Mouse (Mus musculus) CD4-positive, CD25-positive, alpha-beta regulatory T cell, adult 2 months (primary cell): Measurements from ENCODE around the gene Wnt6.

Source experiments
- DNase-seq: peaks from one replicate; pipeline ENCODE4 v3.0.0-alpha.2; 2012; ENCODE audit warnings: low read depth, low spot score

Wnt6 gene

DNA sequence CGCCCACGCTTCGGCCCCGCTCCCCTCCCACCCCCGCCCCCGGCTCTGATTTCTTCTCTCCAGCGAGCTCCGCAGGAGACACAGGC, at the start of gene Wnt6:
Gene Wnt6 (plus strand): TSS at position 48 of the 86 bp plus-strand sequence.
- DNase-seq, result no peak

DNA sequence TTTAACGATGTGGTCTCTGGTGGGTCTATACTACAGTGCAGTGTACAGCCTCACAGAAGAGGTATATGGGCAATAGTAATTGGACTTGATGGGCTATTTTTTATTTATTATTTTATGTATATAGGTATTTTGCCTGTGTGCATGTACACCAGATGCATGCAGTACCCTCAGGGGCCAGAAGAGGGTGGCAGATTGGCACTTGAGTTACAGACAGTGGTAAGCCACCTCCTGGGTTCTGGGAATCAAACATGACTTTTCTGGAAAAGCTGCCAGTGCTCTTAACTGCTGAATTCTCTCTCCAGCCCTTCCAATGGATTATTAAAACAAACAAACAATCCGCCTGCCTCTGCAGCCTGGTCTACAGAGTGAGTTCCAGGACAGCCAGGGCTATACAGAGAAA, 47.9 kb upstream of the Wnt6 start:
- peak; percentile 15 for DNase-seq

DNA sequence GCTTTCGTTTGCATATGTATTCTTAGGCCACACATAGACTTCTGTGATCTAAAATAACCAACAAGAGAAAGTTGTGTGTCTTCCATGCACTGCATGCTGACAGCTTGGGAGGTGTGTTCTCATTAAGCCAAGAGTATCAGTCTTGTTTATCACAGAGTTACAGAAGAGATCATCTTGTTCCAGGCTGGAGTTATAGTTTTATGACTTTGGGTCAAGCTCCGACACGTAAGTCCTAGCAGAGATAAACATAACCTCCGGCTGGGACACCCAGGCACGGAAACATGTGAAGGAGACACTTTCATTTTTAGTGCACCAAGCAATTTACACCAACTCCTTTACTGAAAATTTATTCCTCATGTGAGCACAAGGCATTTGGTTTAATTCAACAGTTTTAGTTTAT, 45.6 kb upstream of the Wnt6 start:
- no peak for DNase-seq

DNA sequence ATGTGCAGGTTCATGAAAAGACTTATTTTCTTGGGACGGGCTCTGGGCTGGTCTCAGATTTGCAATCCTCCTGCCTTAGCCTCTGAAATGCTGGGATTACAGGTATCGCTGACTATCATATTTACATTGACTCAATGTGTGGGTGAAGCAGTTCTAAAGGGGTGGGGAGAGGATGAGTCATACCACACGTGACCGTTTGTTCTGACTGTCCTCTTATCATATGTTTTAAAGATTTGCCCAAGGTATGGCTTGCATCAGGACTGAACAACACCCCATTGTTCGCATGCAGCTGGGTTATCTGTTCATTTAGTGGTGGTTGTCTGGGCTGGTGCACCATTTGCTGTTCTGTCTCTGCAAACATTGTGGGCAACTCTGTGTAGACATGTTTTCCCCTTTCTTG, 45.0 kb upstream of the Wnt6 start:
- DNase-seq, result no peak

DNA sequence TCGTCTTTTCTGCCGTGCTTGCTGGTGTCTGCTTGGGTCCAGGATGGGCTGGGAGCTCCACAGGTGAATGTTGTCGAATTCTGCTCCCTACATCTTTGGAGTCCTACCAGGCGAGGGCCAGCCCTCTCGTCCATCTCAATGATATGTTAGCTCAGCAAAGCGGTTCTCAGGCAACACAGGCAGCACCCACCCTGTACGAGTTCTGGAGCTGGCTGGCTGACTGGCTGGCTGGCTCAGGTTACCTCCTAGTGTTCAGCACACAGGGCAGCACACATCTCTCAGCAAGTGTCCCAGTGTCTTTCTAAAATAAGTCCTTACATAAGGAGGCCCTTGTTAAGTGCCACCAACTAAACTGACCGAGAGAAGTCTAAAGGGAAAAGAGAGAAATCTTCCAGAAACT, 43.2 kb upstream of the Wnt6 start:
- DNase-seq, result no peak

DNA sequence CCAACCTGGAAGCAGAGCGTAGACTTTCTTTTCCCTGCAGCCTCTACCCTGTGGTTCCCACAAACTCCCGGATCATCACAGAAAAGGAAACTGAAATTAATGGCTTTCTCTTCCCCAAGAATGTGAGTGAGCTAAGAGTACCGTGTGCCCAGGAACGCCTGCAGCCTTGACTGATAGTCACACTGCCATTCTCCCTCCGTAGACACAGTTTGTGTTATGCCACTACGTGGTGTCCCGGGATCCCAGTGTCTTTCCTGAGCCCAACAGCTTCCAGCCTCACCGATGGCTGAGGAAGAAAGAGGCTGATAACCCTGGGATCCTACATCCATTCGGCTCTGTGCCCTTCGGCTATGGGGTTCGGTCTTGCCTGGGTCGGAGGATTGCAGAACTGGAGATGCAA, 34.7 kb upstream of the Wnt6 start:
- no peak for DNase-seq

DNA sequence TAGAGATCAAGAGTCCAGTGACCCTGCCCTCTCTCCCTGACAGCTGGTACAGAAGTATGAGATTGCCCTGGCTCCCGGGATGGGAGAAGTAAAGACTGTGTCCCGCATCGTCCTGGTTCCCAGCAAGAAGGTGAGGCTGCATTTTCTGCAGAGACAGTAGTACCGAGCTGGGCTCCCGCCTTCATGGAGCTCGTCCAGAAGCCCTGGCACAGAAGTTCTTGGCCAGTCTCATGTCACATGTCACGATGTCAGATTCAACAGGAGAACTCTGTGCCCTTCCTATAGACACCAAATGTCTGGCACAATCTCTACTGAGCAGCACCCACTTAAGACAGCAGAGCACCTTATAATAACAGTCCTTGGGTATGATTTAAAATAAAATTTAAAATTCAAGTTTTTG, 34.2 kb upstream of the Wnt6 start:
- DNase-seq, result no peak

DNA sequence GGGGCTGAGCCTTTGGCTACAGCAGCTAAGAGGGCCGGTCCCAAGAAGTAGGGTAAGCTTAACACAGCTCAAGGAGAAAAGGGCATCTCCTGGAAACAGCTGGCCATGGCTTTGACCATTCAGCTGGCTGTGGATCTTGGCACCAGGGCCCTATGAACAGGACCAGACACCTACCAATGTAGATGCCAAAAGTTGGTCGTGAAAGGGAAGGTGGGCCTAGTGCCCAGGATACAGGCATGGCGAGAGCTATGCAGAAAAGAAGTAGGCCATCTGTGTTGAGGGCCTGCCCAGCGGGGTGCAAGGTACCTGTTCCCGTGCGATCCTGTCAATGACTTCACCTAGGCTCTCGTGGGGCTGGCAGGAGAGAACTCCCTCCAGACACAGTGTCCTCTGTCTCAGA, 30.8 kb upstream of the Wnt6 start:
- DNase-seq, result no peak

DNA sequence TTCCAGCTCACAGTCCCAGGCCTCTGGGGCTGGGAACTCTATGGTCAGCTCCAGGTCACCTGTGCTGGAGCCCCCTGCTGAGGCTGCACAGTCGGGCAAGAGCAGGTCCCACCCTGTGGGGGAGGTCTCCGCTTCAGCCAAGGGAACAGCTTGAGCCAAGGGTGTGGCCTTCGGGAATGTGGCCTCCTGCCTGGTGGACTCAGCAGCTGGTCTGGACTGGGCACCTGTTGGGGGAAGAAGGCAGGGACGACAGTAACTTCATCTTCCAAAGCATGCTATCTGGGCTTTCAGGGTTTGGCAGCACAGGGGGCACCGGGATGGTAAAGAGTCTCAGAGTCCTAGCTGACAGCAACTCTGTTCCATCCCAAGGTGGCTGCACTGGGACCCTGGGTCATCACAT, 24.4 kb upstream of the Wnt6 start:
- no peak for DNase-seq

DNA sequence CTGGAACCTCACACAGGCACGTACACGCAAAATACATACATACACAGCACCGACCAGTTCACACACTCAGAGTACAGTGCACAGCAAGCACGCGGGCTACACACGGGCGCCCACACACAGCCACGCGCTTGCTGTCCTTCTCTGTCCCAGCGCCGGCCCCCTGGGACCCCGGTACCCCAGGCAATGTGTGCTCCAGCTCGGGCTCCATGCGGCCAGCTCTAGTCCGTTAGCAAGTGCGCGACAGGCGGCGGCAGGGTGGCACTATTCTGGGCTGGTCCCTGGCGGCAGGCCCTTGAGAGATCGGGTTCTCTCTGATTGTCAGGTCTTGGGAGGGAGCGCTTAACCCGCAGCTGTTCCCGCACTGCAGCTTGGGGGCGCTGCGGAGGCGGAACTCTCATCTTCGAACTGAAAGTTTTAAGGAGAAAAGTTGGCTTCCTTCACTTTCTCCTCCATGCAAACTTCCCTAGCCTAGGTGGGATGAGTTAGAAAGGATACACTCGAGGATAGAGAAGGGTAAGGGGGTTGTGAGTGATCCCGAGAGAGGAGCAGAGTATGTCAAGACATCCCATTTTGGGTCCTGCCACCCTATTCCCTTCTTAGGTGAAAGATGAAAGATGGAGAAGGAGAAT, 22.9 kb upstream of the Wnt6 start, which contains the start of gene Prkag3:
Gene Prkag3 (minus strand): TSS at position 579 of the 629 bp plus-strand sequence.
- DNase-seq, result peak; percentile 52

DNA sequence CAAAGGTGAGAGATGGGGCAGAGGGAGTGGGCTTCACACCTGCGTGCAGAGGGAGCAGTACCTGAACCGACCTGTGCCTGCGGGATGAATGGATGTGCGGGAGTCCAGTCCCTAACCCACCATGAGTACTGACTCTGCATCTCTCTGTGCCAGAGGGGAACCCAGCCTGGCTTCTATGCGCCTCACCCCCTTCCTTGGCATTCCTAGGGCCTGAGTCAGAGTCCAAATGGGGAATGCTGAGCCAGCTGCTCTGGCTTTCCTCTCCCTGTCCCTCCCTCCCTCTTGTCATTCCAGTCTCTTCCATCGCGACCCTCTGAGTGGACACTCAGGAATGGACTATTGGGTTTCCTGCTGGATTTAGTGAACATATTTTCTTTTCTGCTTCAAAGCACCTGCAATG, 22.4 kb upstream of the Wnt6 start:
- DNase-seq, result no peak

DNA sequence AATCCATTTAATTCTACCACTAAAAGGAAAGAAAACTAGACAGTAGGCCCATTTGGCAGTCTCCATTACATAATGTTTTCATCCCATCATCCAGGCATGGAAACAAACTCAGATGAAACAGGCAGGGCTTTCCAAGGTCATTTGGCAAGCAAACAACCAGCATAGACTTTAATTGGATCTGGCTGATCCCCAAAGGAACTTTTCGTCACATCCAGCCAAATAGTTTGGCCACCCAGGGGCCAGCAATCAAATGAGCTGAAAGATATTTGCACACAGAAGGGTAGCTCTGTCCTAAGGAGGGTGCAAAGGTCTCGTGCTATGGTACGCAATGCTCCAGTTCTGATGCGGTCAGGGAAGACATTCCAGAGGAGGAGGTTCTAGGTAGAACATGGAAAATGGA, 21.0 kb upstream of the Wnt6 start:
- DNase-seq, result no peak

DNA sequence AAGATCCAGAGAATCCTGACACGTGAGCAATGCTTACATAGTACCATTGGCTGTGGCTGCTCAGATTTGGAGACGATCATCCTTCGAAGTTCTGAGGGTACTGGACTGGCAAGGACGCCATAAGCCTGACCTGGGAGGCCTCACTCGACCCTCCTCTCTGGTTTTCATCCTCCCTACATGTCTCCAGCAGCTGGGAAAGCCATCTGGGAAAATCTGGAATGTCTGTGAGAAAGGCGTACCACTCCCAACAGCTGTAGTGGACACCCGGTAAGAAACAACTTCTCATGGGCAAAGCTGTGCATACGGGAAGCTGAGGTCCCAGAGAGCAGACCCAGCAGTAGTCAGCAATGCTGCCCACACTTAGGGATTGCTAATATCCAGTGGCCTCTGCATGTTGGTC, 19.5 kb upstream of the Wnt6 start:
- no peak for DNase-seq

DNA sequence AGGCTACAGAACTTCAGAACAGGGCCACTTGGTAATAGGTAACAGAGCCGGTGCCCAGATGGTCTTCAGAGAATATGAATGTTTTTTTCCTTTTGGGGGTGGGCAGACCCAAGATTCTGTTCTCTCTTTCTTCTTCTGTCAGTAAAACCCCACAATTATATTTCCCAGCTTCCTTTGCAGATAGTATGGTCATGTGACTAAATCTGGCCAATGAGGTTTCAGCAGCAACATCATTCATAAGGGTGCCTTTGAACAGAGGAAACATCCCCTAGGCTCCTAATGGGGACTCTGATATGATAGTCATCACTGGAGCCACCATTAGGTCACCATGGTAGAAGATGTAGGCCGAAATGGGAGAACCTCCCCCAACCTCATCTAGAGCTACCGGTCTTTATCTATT, 18.9 kb upstream of the Wnt6 start:
- no peak for DNase-seq

DNA sequence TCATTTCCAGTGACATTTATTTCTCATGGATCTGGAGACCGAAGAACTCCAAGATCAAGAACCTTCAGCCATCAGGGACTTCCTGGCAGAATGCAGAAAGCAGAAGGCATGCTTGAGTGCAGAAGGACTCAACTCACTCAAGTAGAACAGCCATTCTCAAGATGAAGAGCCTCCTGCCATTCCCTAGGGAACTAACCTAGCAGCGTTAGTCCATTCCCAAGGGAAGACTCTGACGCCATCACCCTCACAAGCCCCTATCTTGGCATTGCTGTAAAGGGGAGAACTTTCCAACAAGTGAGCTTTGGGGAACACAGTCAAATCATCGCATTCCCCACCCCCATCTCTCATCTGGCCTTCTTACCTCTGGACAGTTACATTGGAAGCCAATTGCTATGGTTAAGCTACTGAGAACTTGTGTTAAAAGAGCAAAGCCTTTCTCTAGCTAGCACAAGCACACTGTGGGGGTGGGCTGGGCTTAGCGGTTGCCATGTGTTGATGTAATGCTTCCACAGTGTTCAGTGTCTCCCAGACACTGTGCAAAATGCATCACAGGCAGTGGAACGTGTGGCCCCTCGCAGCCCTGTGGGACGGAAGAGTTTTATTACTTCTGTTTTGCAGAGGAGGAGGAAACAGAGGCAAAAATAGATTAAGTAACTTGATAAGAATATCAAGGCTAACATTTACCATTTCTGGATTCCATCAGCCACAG, 18.3 kb upstream of the Wnt6 start:
- no peak for DNase-seq

DNA sequence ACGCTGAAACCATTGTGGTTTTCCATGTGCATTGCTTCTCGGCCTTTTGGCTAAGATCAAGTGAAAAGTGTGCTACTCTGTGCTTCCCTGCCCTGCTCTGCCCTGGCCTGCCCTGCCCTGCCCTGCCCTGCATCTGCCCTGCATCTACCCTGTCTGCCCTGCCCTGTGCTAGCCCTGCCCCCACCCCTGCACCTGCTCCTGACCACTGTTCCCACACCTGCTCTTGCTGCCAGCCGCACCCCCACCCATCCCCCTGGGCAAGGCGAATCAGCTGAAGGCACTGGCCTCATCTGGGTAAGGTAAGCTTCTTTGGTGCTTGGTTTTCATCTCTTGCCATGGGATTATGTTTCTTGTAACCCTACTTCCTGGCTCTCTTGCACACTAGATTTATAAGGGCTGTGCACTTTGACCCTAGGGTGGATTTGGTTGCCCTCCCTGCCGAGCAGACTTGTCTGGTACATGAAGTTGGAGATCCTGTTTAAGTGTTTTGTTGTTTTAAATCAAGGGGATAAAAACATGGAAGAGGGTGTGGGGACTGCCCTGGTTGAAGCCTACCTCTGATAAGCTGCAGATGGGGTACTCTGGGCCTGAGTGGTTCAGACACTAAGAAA, 17.4 kb upstream of the Wnt6 start:
- DNase-seq, result no peak

DNA sequence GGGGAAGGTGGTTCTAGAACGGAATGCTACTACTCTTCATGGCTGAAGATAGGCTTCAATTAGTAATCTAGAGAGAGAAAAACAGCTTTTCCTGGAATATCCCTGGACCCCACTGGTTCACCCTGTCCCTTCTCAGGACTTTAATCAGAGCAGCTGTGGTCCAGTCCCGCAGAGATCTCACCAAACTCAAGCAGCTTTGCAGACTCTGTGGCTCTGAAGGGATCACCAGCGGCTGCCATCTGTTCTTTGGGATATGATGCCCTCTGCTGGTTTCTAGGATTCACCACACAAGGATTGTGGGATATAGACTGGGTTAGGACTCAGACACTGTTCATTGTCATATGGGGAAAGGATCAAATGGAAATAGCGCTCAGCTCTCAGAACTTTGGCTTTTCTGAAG, 11.9 kb upstream of the Wnt6 start:
- peak; percentile 11 for DNase-seq

DNA sequence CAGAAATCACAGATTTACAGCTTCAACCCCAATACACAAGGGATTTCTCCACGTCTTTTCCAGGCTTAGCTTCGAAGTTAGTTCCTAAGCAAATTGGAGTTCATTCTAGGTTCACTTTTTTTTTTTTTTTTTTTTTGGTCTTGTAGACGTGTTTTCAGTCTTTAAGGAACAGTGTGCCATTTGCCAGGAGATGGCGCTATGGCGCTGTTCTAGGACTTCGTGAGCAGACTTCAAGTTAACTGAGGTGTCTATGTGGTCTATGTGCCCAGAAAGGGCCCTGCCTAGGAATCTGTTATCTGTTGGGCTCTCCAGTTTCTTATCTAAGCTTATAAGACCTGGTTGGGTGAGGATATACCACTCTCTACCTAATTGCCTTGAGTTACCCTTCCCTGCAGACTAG, 8.6 kb upstream of the Wnt6 start:
- DNase-seq, result peak; percentile 77

DNA sequence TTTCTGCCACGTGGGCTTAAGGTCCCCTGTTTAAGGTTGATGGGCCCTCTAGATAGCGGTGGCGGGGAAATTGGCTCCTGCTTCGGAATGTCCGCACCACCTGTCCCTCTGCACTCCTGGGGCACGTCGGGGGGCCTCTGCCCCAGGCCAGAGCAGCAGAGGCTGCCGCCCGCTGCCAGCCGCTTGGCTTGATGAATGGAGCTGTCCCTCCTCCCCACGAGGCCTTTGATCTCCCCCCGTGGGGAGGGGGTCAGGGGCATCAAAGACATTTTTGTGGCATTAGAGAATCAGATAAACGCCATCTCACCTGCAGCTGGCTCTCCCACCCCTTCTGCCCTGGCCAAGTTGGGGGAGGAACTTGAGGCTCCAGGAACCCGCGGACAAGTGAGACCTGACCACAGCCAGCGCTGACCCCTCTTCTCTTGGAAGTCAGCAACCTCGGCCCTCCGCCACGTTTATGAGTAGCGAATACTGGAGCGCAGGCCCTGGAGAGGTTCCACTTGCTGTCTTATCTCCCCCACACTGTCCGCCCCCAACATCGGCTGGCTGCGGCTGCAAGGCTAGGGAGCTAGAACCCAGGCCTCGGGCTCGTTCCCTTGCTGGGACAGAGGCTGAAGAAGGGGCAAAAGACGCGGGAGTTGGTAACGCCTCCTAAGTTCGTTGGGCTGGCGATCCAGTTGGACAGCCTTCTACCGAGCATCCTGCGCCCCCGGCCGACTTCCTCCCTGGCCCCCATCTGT, 795 bp upstream of the Wnt6 start:
- no peak for DNase-seq

DNA sequence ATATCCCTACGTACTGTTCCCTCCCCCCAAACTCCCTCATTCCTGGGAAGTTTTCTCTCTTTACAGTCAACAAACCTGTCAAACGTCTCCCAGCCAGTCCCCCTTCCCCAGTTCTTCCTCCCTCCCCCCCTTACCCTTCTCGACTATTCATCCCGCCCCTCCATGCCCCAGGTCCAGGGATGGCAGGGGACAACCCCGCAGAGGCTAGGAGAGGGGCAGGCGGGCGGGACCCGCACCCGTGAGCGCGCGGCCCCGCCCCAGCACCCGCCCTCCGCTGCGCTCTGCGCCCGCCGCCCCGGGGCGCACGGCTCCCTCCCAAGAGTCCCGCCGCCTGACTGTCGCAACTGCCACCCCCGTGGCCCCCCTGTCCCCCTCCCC, 236 bp upstream of the Wnt6 start:
- no peak for DNase-seq

DNA sequence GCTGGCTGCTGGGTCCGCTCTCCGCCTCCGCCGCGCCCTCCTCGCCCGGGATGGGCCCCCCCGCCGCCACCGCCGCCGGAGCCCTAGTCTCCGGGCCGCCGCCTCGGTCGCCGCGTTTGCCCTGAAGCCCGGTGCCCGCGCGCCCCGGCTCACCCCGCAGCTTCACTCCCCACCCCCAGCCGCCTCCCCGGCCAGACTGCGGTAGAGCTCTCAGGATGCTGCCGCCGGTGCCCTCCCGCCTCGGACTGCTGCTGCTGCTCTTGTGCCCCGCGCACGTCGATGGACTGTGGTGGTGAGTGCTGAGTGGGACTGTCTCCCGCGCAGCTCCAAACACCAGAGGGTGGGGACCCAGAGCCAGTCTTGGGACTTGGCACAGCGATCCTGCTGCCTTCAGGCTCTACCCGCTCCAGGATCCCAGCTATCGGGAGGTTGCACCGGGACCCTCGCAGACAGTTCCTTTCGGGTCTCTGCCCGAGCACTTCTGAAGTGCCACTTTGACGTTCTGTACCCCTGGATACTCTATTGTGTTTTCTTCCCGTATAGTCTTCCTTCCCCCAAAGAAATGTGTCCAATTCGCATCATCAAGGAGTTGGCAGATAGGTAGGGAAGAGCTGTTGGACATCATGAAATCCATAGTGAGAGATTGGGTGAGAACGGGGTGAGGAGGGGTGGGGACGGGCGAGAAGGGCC, 384 bp downstream of the Wnt6 start:
- peak; percentile 12 for DNase-seq

DNA sequence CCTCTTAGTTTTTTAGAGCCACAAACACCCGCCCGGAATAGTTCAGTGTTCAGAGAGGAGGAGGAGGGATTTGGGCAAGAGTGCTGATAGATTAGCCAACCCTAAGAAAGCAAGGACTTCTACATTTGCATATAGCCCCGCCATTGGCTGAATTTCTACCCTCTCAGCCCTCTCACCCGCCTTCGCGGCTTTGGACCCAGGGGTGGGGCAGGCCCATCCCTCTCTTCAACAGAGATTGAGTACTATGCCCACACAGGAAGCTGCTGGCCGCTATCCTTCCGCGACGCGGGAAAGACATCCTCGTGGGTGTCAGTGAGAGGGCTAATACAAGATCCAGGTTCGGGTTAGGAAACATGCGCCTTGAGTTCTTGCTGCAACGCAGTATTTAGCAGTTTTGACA, 1.4 kb downstream of the Wnt6 start:
- peak; percentile 52 for DNase-seq

DNA sequence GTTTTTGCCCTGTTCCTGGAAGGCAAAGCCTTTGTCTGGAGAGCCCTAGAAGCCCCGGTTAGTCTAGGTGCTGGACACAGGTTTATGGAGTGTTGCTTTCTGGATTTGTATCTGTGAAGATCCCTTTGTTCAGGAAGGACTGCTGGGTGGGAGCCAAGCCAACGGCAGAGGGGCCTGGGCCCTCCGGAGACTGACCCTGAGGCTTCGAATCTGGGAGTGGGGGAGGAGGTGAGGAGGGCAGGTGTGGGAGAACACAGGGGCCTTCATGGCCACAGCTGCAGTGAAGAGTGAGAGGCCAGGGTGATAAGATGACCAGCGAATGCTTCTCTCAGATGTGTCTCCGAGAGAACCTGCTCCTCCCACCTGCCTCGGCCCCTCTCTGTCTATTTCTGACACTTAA, 2.4 kb downstream of the Wnt6 start:
- DNase-seq, result no peak
